Mouse (Mus musculus) 416B (cell line): ENCODE data around the gene Cggbp1.
"Not testable (repeated sequence)": the region's sequence is repeated elsewhere in the genome, so short reads cannot be mapped to it uniquely, and the experiment has no call there.

Experiments used
- DNase-seq: peaks from one replicate; pipeline ENCODE4 v3.0.0; 2011; ENCODE audit warnings: low read depth

The Cggbp1 gene

DNA sequence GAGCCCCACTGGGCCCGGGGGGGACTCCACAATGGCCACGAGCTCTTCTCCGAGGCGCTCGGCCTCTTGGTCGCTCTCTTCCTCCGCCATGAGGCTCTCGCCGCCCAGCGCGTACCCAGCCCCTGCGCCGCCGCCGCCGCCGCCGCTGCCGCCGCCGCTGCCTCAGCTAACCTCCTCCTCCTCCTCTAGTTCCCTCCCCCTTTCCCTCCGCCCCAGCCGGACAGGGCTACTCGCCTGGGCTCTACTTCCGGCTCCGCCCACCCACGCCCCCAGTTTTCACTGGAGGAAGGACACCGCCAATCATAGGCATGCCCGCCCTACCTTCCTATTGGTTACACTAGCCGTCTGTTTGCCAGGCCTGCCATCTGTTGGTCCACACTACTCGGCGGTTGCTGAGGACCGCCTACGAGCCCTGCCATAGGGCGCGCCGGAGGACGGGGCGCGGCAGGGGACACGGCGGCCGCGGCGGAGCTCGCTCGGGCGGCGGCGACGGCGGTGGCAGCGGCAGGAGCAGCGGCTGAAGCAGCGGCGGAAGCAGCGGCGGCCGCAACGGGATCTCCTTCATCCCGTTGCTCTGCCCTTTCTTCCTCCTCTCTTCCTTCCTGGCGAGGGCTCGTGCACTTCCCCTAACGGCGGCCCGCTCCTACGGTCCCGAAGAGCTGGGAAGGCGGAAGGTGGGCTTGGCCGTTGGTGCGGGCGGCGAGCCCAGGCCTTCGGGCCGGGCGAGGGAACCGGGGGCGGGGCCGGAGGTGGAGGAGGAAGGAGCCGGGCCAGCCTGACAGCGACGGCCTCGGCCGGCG, at the start of gene Cggbp1, which contains the start of gene Zfp654:
Gene Cggbp1 (plus strand): TSS at position 434 of the 800 bp plus-strand sequence.
Gene Zfp654 (minus strand): TSS at position 90 of the 800 bp plus-strand sequence.
- DNase-seq, result peak; percentile 100

DNA sequence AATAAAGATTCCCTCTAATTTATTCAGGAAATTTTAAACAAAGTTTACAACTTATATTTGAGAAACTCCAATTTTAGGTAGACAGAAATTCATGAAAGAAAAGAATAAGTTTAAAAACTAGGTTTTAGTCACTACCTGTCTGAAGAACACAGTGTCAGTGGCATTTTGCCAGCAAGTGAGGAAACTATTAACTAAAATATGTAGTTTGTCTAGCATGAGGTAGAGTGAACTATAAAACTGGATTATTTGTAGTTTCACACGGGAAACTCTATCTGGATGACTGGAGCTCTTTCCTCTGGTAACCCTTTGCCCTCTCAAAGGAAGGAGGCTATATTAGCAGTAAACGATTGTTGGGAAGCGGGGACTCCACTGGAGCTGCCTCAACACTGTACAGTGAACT, 48.8 kb upstream of the Cggbp1 start:
- no peak for DNase-seq

DNA sequence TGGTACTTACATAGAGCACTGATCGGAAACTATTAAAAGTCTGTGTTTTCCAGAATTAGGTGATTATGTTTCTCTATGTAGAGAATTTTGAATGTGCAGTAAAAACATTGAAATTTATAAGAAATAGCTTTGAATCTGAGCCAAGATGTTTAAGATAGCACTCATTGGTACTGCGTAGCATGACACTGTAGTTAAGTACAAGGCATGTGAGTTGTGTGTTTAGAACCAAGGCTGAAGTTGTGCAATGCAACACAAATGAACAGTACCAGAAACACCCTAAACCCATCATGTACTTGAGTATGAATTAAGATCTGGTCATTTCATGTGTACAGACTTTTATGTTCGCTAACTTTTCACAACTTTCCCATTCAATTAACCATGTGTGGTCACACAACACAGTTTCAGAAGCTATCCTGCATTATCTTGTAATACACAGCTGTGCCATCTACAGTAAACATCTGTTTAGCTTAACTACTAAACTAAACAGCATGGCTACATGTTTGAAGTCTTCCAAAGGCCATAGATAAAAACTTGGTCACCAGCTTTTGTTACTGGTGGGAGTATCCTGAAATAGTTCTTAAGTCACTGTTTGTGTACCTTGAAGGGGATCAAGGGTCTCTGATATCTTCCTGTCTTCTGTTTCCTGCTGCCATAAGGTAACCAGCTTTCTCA, 34.6 kb upstream of the Cggbp1 start:
- no peak for DNase-seq

DNA sequence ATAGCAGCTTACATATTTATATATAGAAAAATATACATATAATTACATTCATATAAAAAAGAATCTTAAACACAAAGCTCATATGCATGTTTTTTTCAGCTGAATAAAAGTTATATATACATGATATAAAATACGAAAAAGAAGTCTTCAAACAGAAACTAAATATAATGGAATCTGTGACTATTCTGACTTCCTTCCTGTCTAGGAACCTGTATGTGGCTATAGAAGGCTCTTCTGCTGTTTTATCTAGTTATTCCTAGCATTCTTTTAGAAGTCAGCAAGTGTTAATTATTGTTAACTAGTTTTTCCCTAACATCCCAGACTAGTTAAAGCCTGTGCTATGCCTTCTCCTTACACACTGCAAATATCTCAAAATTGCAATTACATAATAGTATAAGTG, 27.9 kb upstream of the Cggbp1 start:
- DNase-seq, result peak; percentile 58

DNA sequence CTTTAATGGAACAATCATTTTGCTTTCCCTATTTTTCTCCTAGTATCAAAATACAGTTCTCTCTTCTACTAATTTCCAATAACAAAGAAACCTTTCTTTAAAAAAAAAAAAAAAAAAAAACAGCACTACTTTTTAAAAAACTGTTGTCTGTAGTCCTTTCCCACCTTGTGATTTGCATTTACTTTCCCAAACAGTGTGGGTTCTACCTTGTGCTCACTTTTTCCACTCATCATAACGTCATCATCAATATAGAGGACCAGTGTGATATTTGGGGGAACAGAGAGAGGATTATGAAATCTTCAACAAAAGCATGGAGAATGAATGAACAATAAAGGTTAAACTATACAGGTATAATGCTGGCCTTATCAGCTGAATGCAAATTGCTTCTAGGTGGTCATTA, 27.3 kb upstream of the Cggbp1 start:
- peak; percentile 45 for DNase-seq

DNA sequence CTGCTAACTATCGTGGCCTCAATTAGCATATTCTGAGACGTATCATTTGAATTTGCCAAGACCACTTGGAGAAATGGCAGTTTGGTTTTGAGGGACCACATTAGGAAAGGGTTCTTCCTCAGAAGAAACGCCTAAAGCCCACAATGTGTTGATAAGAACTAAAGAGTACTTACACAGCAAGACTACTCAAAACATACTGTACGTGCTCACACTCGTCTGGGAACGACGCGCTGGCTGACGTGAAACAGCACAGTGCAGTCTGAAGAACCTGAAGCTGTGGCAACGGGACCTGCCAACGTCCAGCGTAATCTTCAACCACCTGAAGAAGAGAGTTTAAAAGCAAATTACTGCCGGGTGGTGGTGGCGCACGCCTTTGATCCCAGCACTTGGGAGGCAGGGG, 21.5 kb upstream of the Cggbp1 start:
- no peak for DNase-seq

DNA sequence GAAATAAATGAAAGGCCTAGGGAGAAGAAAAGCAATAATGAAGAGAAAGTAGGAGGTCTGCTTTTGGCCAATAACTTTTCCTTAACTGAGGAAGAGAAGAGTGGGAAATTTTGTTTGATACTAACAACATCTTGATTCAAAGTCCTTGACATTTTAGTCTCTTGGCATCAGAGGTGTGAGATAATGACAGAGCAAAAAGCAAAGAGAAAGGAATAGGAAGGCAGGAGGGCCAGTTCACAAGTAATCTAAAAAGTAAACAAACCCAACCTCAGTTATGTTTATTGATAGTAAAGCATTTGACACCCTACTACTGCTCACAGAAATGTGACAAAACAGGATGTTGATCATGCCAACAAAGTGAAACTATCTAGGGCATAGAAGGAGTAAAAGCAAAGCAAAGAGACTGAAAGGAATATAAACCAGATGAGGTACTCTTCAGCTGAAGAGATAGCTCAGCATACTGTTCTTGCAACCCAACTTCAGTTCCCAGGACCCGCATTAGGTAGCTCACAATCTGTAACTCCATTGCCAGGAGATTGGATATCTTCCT, 15.7 kb upstream of the Cggbp1 start:
- no peak for DNase-seq

DNA sequence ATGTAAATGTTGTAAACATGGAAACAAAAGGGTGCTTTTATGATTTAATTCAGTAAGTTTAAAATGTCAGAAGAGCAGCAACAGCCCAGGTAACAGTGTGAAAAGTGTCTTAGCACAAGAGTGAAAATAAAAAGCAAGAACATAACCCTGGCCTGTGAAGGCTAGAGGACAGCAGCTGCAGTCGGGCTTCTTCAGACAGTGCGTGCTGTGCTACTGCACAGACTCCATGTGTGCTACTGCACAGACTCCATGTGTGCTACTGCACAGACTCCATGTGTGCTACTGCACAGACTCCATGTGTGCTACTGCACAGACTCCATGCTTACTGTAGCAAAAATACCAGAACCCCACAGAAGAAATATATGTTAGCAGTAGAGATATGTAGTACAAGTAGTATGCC, 15.1 kb upstream of the Cggbp1 start:
- DNase-seq, result no peak

DNA sequence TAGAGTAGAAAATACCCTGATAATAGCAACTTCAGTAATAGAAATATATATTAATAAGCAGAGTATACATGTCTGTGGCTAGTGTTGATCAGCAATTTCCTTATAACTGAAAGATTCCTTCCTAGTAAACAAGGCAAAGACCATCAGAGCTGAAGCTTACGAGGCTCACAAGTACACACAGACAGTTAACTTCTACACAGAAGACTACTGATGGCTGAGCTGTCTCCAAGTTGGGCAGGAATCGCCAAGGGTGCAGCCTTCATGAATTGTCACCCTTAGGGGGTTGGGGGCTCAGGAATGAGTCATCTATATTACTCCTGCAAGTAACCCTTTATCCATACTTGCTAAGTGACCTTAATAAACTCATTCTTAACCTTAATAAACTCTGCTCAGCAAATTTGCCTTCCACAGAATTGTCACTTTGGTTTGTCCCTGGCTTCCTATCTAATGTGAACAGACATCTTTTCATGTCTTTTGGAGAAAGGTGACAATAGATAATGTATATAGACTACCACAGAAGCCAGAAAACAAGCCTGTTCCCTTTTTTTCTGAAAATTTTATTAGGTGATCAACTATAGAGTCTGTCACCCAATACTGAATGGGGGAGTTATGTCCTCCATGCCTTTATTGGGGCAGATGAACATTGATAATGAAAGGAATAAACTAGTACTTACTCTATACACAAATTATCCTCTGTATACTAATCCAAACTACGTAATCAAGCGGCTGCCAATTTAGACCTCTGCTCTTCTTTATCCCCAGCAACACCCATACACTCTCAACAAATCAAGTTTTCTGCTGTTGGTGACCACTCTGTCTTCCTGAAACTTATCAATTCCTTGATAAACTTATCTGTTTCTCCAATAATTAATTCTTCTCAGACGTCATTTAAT, 10.1 kb upstream of the Cggbp1 start:
- DNase-seq, result no peak

DNA sequence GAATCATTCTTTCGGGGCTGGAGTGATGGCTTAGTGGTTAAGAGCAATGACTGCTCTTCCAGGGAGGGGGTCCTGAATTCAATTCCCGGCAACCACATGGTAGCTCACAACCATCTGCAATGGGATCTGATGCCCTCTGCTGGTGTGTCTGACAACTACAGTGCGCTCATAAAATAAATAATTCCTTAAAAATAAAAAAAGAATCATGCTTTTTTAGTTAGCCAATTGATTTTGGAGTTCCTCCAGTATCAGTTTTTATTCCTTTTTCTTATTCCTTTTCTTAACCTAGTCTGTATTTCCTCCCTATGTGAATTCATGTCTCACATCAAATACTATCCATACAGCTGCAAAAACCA, 9.4 kb upstream of the Cggbp1 start:
- DNase-seq, result no peak

DNA sequence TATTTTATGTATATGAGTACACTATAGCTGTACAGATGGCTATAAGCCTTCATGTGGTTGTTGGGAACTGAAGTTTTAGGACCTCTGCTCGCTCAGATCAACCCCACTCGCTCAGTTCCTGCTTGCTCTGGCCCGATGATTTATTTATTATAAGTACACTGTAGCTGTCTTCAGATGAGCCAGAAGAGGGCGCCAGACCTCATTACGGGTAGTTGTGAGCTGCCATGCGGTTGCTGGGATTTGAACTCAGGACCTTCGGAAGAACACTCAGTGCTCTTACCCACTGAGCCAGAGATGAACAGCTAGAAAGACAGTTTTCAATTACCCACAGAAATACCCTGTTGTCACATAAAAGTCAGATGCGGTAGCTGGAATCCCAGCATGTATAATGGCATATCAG, 5.8 kb upstream of the Cggbp1 start:
- DNase-seq, result peak; percentile 72

DNA sequence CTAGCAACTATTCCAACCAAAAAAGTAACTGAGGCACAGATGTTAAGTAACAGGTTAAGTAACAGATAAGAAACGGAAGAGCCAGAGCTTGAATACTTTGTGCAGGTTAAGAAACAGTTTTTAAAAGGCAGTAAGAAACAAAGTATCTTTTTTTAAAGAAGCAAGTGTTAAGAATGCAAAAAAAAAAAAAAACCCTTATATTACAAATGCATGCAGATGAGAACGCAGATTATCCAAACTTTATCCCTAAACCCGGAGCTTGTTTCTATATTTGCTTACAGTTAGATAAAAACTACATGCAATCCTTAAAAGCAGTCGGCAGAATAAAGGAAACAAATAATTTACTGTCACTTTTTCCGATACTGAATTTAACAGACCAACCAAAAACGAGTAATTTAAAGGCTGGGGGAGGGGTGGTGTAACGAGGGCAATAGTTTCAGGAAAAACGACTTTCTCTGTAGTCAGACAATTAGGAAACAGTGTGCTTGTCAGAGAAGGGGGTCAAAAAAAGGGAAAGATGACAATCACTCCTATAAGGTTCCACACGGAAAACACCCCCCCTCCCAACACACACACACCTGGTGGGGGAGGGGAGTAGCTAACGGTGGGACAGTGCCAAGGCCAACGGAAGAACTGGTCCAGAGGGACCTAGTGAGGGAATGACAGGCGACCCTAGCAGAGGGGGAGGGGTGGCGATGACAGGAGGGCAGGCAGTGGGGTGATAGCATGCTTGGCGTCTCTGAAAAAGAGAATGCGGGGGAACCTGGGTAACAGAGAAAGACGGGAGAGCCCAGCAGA, 1.3 kb upstream of the Cggbp1 start:
- peak; percentile 72 for DNase-seq

DNA sequence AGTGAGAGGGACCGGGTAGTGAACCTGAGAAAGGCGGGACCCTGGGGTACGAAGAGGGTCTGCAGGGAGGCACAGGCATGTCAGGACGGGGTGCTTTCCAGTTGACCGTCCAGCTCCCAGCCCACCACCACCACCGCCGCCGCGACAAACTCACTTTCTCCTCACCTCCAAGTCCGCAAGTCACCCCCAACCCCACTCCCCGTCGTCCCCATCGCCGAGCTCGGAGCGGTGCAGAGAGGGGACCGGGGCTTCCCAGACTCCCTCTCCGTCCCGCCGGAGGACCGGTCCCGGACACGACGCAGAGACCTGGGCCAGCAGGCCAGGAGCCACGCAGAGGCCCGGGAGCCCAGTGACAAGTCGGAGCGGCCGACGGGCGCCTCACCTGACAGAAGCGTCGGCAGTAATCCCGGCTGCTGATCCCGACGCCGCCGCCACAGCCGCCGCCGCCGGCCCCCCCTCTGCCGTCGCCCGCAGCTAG, 672 bp upstream of the Cggbp1 start:
- no peak for DNase-seq

DNA sequence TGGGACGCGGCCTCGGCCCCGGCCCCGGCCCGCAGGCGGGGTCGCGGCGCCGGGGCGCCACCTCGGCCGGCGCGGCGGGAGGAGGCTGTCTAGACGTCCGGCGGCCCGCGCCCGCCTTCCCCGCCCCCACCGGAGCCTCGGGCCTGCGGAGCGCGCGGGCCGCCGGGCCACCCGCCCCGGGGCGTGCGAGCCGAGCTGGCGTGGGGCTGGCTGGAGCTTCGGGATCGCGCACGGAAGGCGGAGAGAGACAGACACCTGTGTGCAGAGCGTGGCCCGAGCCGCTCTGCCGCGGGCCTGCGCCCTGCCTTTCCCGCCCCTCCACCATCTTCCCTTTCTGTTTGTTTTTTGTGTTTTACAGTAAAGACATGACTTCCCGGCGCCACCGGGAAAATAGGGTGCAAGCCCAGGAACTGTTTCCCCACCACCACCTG, 660 bp downstream of the Cggbp1 start:
- DNase-seq, result no peak

DNA sequence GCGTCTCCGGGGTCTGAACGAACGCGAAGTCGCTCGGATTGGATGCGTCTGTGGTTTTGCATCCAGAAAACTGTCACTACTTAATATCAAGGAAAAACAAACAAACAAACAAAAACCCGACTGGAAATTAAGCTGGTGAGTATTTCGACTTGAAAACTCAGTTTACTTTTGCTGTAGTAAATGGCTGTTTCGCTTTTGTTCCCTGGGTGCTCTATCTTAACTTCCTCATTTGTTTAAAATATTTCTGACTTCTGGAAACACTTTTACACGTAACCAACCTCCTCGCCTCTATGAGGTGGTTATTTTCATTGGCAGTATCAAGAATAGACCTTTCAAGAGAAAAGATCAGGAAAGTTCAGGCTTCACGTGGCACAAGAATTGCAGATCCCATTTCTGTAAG, 1.1 kb downstream of the Cggbp1 start:
- peak; percentile 45 for DNase-seq

DNA sequence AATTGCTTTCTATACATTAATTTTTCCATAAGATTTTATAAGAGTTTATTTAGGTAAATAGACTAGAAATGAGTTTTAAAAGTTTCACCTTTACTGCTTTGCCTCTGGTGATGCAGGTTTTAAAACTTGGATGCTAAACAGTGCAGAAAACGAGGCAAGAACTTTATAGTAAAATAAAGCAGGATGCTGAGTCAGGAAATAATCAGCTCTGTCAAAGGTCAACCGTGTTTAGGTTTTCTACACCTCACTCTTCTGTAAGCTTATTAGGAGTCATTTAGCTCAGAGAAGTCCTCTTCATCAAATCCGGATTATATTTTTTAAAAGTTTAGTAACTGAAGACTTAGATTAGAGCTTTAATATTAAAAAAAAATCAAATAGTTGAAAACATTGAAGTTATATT, 5.2 kb downstream of the Cggbp1 start:
- DNase-seq, result no peak

DNA sequence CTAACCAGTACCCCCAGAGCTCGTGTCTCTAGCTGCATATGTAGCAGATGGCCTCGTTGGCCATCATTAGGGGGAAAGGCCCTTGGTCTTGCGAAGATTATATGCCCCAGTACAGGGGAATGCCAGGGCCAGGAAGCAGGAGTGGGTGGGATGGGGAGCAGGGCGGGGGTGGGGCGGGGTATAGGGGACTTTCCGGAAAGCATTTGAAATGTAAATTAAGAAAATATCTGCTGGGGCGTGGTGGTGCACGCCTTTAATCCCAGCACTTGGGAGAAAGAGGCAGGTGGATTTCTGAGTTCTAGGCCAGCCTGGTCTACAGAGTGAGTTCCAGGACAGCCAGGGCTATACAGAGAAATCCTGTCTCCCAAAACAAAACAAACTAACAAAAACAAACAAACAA, 14.0 kb downstream of the Cggbp1 start:
- DNase-seq, result not testable (repeated sequence)

DNA sequence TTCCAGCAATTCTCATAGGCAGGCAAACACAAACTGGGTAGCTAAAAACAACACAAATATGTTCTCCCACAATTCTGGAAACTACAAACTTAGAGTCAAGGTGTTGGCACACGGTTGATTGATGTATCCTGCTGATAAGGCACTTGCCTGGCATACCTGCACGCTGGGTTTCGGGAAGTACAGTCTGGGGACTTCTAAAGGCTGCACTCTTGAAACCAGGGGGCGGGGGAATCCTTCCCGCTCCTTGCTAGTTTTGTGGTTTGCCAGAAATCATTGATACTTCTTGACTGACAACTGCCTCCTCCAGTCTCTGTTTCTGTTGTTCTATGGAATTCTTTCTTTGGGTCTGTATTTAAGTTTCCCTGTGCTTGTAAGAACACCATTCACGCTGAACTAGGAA, 16.8 kb downstream of the Cggbp1 start:
- DNase-seq, result no peak

DNA sequence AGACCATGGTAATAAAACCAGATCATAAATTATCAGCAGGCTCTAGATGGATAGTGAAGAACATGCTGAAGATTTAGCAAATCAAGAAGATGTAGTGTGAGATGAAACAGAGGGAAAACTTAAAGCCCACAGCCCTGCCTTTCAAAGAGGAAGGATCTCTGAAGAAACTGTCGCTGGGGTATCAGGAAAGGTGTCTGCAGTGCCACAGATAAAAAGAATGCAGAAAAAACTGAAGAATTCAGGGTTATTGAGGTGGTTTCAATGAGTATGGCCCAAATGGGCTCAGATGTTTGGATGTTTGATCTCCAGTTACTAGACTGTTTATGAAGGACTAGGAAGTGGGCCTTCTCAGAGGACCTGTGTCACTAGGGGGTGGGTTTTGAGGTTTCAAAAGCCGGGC, 17.8 kb downstream of the Cggbp1 start:
- no peak for DNase-seq

DNA sequence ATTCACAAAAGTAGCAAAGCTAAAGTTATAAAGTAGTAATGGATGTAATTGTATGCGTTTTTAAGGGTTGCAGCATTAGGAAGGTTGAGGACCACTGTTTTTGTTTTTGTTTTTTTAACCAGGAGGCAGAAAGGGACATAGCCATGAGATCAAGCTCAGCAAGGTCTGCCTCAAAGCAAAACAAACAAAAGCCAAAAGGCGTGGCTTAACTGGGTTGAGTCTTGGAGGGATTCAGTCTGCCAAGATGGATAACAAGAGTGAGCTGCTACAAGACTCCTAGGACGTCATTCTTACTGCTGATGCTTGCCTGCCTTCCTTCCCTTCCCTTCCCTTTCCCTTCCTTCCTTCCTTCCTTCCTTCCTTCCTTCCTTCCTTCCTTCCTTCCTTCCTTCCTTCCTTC, 20.5 kb downstream of the Cggbp1 start:
- peak; percentile 56 for DNase-seq

DNA sequence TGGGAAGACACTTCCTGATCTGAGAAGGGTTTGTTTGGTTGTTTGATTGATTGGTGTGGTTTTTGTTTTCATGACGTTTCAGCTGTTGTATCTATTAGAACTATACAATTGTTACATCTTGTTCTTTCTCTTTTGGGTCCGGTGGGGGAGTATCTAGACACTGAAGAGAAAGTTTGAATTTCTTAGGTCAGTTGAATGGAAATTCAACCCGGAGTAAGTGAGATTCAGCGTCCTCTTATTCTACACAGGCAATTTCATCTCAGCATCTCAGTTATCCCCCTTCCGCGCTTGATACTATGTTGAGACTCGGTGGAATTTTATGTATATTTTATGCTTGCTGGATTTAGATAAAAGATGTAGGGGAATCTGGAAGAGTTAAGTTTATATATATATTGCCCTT, 21.0 kb downstream of the Cggbp1 start:
- peak; percentile 66 for DNase-seq
